In the genomic region with DNA sequence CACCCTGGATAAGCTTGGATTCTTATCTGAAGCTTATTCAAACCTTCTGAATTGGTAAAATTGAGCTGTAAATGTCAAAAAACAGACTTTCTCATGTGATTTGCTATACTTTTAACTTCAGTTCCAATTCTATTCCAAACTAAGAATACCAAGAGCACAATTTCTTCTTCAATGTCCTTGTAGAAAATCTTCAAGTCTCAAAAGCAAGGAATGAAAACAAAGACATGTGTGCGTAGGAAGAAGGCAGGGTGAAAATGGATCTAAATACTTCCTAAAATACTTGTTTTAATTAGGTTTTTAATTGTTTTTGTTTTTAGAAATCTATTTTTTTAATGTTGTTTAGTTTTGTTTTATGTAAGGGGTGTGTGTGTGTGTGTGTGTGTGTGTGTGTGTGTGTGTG, we compare ENCODE assay signal across 28 mouse cellular contexts.
DNase-seq lines count a peak whose midpoint lies in the region; ATAC-seq and TF ChIP-seq lines count a peak whose summit lies in the region.
"Had no signal": no experiment of that assay in that cellular context is flagged by ENCODE, and none has a peak within 500 bp of the region (broad histone marks: within the 10 kb centered on the region; RNA-seq: fewer than 3 reads in every experiment).

No protein-coding gene starts in this region.

- DNase-seq in frontal cortex, postnatal 10 days (ENCODE audit: low spot score in 2 of 2), result no peak
- DNase-seq in left cerebral cortex, adult 2 months (ENCODE audit: extremely low spot score in 1 of 2, low spot score in 2 of 2), result no peak
- no peak for DNase-seq in left cerebral cortex, adult 18-20 months (ENCODE audit: low spot score in 2 of 2)
- peak; percentile 3 to 34 for DNase-seq in left cerebral cortex, postnatal 14 days (ENCODE audit: low spot score in 2 of 2)
- no peak for DNase-seq in left cerebral cortex, postnatal 4 days
- DNase-seq in brain, adult 2 months (ENCODE audit: low read depth, low spot score), result peak; percentile 66
- no peak for DNase-seq in spleen, postnatal 10 days (ENCODE audit: low spot score in 2 of 2)
- DNase-seq: adrenal gland, adult 8-10 months; adrenal gland, postnatal 14 days; adrenal gland, postnatal 36 days; B cell, adult 2 months; cerebellum, adult 11 months; cerebellum, adult 18-20 months; cerebellum, adult 8-10 months; cerebellum, adult 9-11 months; cerebellum, postnatal 14 days; cerebellum, postnatal 36 days; embryo, embryonic 11 days had no signal

- ATAC-seq in frontal cortex, adult (ENCODE audit: low TSS enrichment), result peak; percentile 95
- ATAC-seq: activated CD4-positive, CD25-positive, alpha-beta regulatory T cell, adult 4 months; CD4-positive, CD25-positive, alpha-beta regulatory T cell, adult 4 months; forebrain, embryonic 14.5 days; Patski had no signal

- H3K27ac ChIP-seq in left cerebral cortex, adult 2 months, result peak overlapping the region; percentile 78
- H3K27ac ChIP-seq: embryonic facial prominence, embryonic 13.5 days; embryonic facial prominence, embryonic 15.5 days; forebrain, embryonic 10.5 days; forebrain, embryonic 12.5 days had no signal

- intact Hi-C loops in left cerebral cortex, adult 2 months (cut with DNase I), result no loop called here
- intact Hi-C loops in left cerebral cortex, postnatal 14 days (cut with DNase I), result no loop called here
- intact Hi-C loops in left cerebral cortex, postnatal 4 days (cut with DNase I), result loop anchor here (5.0 kb wide), 1 partner anchor 928 kb away; no protein-coding TSS in a partner anchor

- TF ChIP-seq CTCF in left cerebral cortex, adult 2 months (IDR thresholded peaks at IDR 0.05), result no peak

- H3K4me3 ChIP-seq in left cerebral cortex, adult 2 months, result no peak overlapping the region
- H3K4me3 ChIP-seq: embryonic facial prominence, embryonic 13.5 days; embryonic facial prominence, embryonic 15.5 days; erythroblast, embryonic 14.5 days; forebrain, embryonic 10.5 days; forebrain, embryonic 12.5 days had no signal

Comparison
In these comparisons a context has a peak if more than half of its experiments do, and no peak if none do; other contexts are left out.
1. DNase-seq: peak in left cerebral cortex, postnatal 14 days (2 of 2) and brain, adult 2 months (single experiment); none in frontal cortex, postnatal 10 days (0 of 2), left cerebral cortex, adult 2 months (0 of 2), left cerebral cortex, adult 18-20 months (0 of 2), left cerebral cortex, postnatal 4 days (single experiment) and spleen, postnatal 10 days (0 of 2).